Mouse (Mus musculus) lung, postnatal 0 days (tissue): Measurements from ENCODE around the gene Micu1.

ENCODE experiments used
- CTCF ChIP-seq: IDR thresholded peaks from 2 replicates; pipeline ENCODE4 v1.5.1; 2016; ENCODE audit warnings: antibody characterized with exemption, mild to moderate bottlenecking
- EP300 ChIP-seq: IDR thresholded peaks from 2 replicates; pipeline ENCODE4 v1.6.1; 2016; ENCODE audit warnings: antibody characterized with exemption, mild to moderate bottlenecking, control low read depth

DNA sequence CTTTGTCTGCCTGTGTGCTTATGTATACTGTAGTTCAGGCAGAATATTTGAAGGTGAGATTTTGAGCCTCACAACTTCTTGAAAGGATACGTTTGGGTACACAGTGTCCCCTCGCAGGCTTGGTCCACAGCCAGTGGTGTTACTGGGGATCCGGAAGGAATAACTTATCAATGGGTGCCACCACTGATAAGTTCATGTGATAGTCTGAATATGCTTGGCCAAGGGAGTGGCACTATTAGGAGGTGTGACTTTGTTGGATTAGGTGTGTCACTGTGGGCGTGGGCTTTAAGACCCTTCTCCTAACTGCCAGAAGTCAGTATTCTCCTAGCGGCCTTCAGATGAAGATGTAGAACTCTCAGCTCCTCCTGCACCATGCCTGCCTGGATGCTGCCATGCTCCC is 170.9 kb downstream of the Micu1 start:
- no peak for TF ChIP-seq CTCF
- TF ChIP-seq EP300 = no peak
